Mouse (Mus musculus) embryo, embryonic 10 days (tissue): Measurements from ENCODE around the gene Ap1g2.

Experiments
- DNase-seq: peaks from one replicate; pipeline ENCODE4 v3.0.0-alpha.2; 2015; ENCODE audit warnings: low spot score

Gene Ap1g2

GRCm38 (mm10) chr14:55113351-55113974 is 7.1 kb upstream of the Ap1g2 start:
- no peak for DNase-seq

- no peak for DNase-seq
Measured at GRCm38 (mm10) chr14:55111720-55112119, 5.3 kb upstream of the Ap1g2 start.

- DNase-seq = no peak
Measured at GRCm38 (mm10) chr14:55110076-55110475, 3.7 kb upstream of the Ap1g2 start.

- DNase-seq = no peak
Measured at GRCm38 (mm10) chr14:55109048-55109873, 2.9 kb upstream of the Ap1g2 start.

GRCm38 (mm10) chr14:55108202-55108870 is 1.9 kb upstream of the Ap1g2 start:
- DNase-seq = peak; percentile 48

- DNase-seq = no peak
Measured at GRCm38 (mm10) chr14:55106990-55107389, 597 bp upstream of the Ap1g2 start.

- DNase-seq = peak; percentile 34
Measured at GRCm38 (mm10) chr14:55105386-55105785, 1.0 kb downstream of the Ap1g2 start.

- no peak for DNase-seq
Measured at GRCm38 (mm10) chr14:55104365-55104764, 2.0 kb downstream of the Ap1g2 start.

- no peak for DNase-seq
Measured at GRCm38 (mm10) chr14:55102253-55102785, 4.1 kb downstream of the Ap1g2 start.

- peak; percentile 75 for DNase-seq
Measured at GRCm38 (mm10) chr14:55101592-55101991, 4.8 kb downstream of the Ap1g2 start.

GRCm38 (mm10) chr14:55098067-55098466 is 8.3 kb downstream of the Ap1g2 start:
- peak; percentile 47 for DNase-seq

GRCm38 (mm10) chr14:55097646-55098045 is 8.7 kb downstream of the Ap1g2 start:
- no peak for DNase-seq

- DNase-seq = no peak
Measured at GRCm38 (mm10) chr14:55096573-55097087, 9.8 kb downstream of the Ap1g2 start.

GRCm38 (mm10) chr14:55095671-55096070 is 10.7 kb downstream of the Ap1g2 start:
- DNase-seq = no peak

GRCm38 (mm10) chr14:55095263-55095662 is 11.1 kb downstream of the Ap1g2 start:
- no peak for DNase-seq

- peak; percentile 87 for DNase-seq
Measured at GRCm38 (mm10) chr14:55094704-55095231, 11.6 kb downstream of the Ap1g2 start, which contains the start of gene Thtpa. TSS of gene Thtpa (plus strand) at chr14:55094784.

GRCm38 (mm10) chr14:55093927-55094326 is 12.5 kb downstream of the Ap1g2 start:
- DNase-seq = no peak

- peak; percentile 96 for DNase-seq
Measured at GRCm38 (mm10) chr14:55092011-55092577, 14.3 kb downstream of the Ap1g2 start, which contains the start of gene Zfhx2. TSS of gene Zfhx2 (minus strand) at chr14:55092324.

- peak; percentile 38 for DNase-seq
Measured at GRCm38 (mm10) chr14:55091209-55091865, 15.1 kb downstream of the Ap1g2 start.

- peak; percentile 46 for DNase-seq
Measured at GRCm38 (mm10) chr14:55089199-55089947, 17.0 kb downstream of the Ap1g2 start.
